Mouse (Mus musculus) liver, adult 2 months (tissue): ENCODE measurements around the gene Pla2r1.

Experiments
- CTCF ChIP-seq: fragments of 200-500 bp; IDR thresholded peaks from 2 replicates; pipeline ENCODE4 v1.5.1; 2011; ENCODE audit warnings: low read depth, low read length, control low read depth
- POLR2A ChIP-seq: fragments of 200-500 bp; IDR thresholded peaks from 2 replicates; pipeline ENCODE4 v1.6.1; 2011; ENCODE audit warnings: low read length, control low read depth; ENCODE audit not compliant: insufficient read depth; ENCODE audit errors: extremely low read depth

- TF ChIP-seq POLR2A, result 0 out of 2 replicates have a peak, but pooled peaks have one; percentile 19
- TF ChIP-seq CTCF, result no peak
Observed at GRCm38 (mm10) chr2:60552902-60553682, at the start of gene Pla2r1.
